Mouse (Mus musculus): Measurements from ENCODE around the gene Crisp1.

The Crisp1 gene

DNA sequence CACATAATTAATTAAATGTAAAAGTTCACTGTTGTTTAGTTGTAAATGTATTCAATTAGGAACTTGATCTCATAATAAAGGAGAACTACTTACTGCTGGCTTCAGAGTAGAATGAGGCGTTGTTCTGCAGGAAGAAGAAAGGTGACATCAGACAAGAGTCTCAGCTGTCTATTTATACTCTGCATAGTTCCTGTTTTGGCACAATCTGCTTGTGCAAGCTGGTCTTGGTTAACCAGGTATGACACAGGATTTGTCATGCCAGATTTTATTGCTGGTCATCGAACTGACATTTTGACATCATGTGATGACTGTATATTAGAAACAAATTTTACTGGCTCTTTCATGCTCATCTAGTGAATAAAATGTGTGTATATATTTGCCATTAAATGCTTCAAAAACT, at the start of gene Crisp1:
Gene Crisp1, minus strand, starts transcription at position 146 of the 400 bp plus-strand sequence.
- DNase-seq (ENCODE audit: low spot score in 2 of 2) = no peak

DNA sequence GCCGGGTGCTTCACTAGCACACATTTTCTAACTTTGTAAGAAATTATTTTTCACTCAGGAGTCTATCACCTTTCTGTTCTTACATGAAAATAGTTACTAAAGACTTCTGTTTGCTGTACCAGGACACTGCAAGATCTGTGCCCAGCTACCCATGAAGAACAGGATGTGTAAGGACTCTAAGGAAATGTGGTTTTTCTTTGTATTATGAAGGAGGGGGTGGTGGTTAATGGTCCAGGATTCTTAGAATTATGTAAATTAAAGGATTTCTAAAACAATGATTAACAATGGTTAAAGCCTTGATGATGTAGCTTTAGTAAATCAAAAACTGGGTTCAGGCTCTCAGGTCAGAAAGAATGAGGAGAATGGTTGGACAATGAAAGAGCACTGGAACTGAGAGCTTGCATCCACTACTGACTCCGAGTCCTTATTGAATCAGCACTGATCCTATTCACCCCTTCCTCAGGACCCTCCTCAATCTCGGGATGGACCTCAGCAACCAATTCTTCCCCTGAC, 23.5 kb upstream of the Crisp1 start:
- no peak for DNase-seq (ENCODE audit: low spot score in 2 of 2)

DNA sequence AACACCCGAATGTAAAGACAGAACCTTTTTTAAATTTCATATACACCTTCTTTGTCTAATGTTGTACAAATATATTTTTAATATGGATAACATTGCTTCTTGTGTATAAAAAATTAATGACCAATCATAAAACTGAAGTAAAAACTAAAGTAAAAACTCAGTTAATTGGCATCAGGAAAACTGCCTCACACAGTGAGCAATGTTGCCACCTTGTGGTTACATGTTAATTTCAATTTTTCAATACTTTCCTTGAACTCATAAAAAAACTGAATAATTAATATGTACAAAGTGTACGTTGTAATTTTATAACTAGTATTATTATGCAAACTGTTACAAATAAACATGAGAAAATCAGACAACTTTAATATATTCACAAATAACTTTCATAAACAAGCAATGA, 33.6 kb downstream of the Crisp1 start:
- no peak for DNase-seq (ENCODE audit: low spot score in 2 of 2)

DNA sequence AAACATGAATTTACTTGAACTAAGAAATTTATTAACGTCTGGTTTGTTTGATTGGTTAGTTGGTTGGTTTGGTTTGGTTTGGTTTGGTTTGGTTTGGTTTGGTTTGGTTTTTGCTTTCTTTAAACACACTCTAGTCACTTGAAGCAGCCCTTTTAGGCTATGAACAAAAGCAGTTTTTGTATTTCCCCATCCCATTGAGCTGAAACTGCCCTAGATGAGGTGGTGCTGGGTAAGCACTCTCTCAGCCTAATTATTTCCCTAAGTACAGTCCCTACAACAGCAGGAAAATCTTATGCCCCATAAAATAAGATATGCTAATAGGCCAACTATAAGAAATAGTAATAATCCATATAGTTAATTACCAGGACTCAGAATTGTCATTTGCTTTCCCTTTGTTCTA, 43.5 kb downstream of the Crisp1 start:
- DNase-seq (ENCODE audit: low spot score in 2 of 2) = no peak

DNA sequence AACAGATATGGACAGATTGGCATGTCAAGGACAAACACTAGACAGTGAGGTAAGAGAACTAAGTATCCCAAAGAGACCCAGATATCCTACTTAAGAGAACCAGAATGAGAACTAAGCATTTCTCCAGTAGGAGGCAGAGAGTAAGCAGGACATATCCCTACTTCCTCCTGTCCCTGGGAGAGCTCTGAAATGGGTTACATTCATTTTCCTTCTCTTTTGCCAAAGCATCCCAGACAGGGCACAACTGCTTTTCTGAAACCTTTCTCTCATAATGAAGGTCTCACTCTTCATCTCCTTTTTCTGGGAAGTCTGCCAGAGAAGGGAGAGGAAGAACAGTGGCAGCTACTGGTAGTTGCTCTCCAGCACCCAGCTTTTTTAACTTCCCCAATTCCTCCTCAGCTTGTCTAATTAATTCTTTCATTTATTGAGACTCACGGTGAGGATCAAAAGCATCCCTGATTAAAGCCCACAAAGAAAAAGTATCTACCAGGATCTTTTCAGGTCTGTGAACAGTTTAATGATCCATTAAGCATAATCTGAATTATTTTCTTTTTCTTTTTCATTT, 44.0 kb downstream of the Crisp1 start:
- no peak for DNase-seq (ENCODE audit: low spot score in 2 of 2)

DNA sequence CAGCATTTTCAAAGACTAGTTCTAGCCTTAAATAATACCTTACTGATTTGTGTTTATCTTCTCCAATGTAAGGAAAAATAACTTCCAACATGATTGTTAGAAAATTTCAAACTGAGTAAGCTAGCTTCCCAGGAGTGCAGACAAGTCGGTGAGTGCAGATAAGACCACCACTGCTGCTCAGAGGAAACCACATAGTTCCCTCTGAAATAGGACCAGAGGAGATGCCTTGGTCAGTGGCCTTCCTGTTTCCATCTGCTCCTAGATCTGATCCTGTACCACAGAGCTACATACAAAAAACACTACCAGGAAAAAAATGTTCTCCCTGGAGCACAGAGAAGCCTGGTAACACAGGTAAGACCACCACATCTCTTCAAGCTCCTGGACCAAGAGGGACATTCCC, 66.5 kb downstream of the Crisp1 start:
- no peak for DNase-seq (ENCODE audit: low spot score in 2 of 2)

Data from urinary bladder, postnatal 36 days (tissue).